Mouse (Mus musculus): ENCODE data around the gene Emg1. TPM values are rescaled to one million over a fixed set of nuclear protein-coding genes. Genes with fewer than 3 reads are reported as not detected.

Emg1 gene
- polyA plus RNA-seq, 2 experiments: 103 to 147 TPM

- ATAC-seq (ENCODE audit: insufficient read depth): no peak
- peaks cover 4% of the 10 kb centered on the region for H3K36me3 ChIP-seq (replicated peaks; ENCODE audit: control insufficient read depth, insufficient read depth, low read depth)
- 84% methylated on average over 10 of the region's 10 CpGs for WGBS (ENCODE audit: insufficient replicate concordance)
- no peaks in the 10 kb centered on the region for H3K9me3 ChIP-seq (ENCODE audit: control insufficient read depth, low read length)
- H3K4me2 ChIP-seq (ENCODE audit: low read depth): peak overlapping the region; percentile 96
- peak overlapping the region; percentile 24; the same call in 1 of the 2 replicates for H3K9ac ChIP-seq (replicated peaks)
- no peak overlapping the region for H3K27ac ChIP-seq
- peaks cover 11 to 15% of the 10 kb centered on the region in 2 experiments for H3K4me1 ChIP-seq (replicated peaks; ENCODE audit: control insufficient read depth in 2 of 2, insufficient read depth in 2 of 2, low read length in 1 of 2)
- H3K4me3 ChIP-seq (ENCODE audit: insufficient read depth in 1 of 2, low read depth in 2 of 2, low read length in 2 of 2): peak overlapping the region; percentile 5 to 61; a peak in 3 of 4 replicates
- DNase-seq (ENCODE audit: low read depth in 3 of 3, low spot score in 3 of 3): no peak
- TF ChIP-seq CTCF (IDR thresholded peaks at IDR 0.05; ENCODE audit: low read depth): no peak
- no peak for TF ChIP-seq EP300 (IDR thresholded peaks at IDR 0.05; ENCODE audit: low read depth)
- H3K27me3 ChIP-seq (ENCODE audit: control insufficient read depth, insufficient read depth, low read length): no peaks in the 10 kb centered on the region
Measured at GRCm38 (mm10) chr6:124665011-124665410, 47.0 kb downstream of the Emg1 start.

DNA sequence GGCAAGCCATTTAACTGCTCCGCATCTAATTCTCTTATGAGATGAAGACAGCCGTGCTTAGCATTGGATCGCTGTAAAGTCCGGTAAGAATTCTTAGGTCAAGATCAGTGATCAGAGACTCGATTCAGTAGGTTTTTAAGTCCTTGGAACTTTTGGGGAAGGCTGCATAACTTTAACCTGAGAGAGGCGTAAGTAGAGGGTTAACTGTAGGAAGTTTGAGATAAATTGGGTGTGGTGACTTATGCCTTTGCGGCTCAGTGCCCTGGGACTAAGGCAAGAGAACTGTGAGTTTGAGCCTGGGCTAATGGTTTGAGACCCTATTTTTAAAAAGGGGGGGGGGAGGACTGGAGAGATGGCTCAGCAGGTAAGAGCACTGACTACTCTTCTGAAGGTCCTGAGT is 47.7 kb downstream of the Emg1 start:
- Histone ChIP-seq H3K4me2 (ENCODE audit: low read depth) (peak overlapping the region; percentile 96), H3K4me1 (replicated peaks; ENCODE audit: control insufficient read depth in 2 of 2, insufficient read depth in 2 of 2, low read length in 1 of 2) (peaks cover 11 to 15% of the 10 kb centered on the region in 2 experiments), H3K4me3 (ENCODE audit: insufficient read depth in 1 of 2, low read depth in 2 of 2, low read length in 2 of 2) (peak overlapping the region; percentile 61 to 99), H3K27ac (peak overlapping the region; percentile 50), H3K9me3 (ENCODE audit: control insufficient read depth, low read length) (no peaks in the 10 kb centered on the region), H3K27me3 (ENCODE audit: control insufficient read depth, insufficient read depth, low read length) (no peaks in the 10 kb centered on the region), H3K9ac (replicated peaks) (peak overlapping the region; percentile 66), H3K36me3 (replicated peaks; ENCODE audit: control insufficient read depth, insufficient read depth, low read depth) (peaks cover 4% of the 10 kb centered on the region)
- ATAC-seq (ENCODE audit: insufficient read depth): no peak
- no peak for DNase-seq (ENCODE audit: low read depth in 3 of 3, low spot score in 3 of 3)
- no peak for TF ChIP-seq EP300 (IDR thresholded peaks at IDR 0.05; ENCODE audit: low read depth)
- TF ChIP-seq CTCF (IDR thresholded peaks at IDR 0.05; ENCODE audit: low read depth): no peak
- 36% methylated on average over 7 of the region's 7 CpGs for WGBS (ENCODE audit: insufficient replicate concordance)

DNA sequence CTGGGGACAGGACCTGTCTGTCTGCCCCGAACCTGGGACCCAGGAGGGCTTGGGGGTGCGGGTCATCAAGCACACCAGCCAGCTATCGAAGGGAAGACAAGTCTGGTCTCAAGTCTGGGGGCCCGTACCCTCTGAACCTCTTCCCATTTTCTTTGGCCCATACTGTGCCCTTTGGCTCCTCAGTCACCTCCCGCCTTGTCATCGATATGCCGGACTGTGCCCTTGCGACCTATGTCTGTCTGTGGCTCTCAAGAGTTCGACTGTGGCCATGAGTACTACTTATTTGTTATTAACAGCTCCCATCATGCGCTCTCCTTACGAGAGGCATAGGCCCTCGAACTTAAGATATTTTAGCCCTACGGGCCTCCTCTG is 48.6 kb downstream of the Emg1 start:
- H3K9me3 ChIP-seq (ENCODE audit: control insufficient read depth, low read length): no peaks in the 10 kb centered on the region
- H3K4me2 ChIP-seq (ENCODE audit: low read depth): peak overlapping the region; percentile 96
- ATAC-seq (ENCODE audit: insufficient read depth) (no peak), DNase-seq (ENCODE audit: low read depth in 3 of 3, low spot score in 3 of 3) (no peak)
- no peak for TF ChIP-seq EP300 (IDR thresholded peaks at IDR 0.05; ENCODE audit: low read depth)
- no peak for TF ChIP-seq CTCF (IDR thresholded peaks at IDR 0.05; ENCODE audit: low read depth)
- H3K27me3 ChIP-seq (ENCODE audit: control insufficient read depth, insufficient read depth, low read length): no peaks in the 10 kb centered on the region
- H3K4me1 ChIP-seq (replicated peaks; ENCODE audit: control insufficient read depth in 2 of 2, insufficient read depth in 2 of 2, low read length in 1 of 2): peaks cover 11 to 15% of the 10 kb centered on the region in 2 experiments
- whole genome bisulfite sequencing (ENCODE audit: insufficient replicate concordance): 7% methylated on average over 13 of the region's 13 CpGs
- peak overlapping the region; percentile 66 for H3K9ac ChIP-seq (replicated peaks)
- peak overlapping the region; percentile 61 to 99 for H3K4me3 ChIP-seq (ENCODE audit: insufficient read depth in 1 of 2, low read depth in 2 of 2, low read length in 2 of 2)
- H3K36me3 ChIP-seq (replicated peaks; ENCODE audit: control insufficient read depth, insufficient read depth, low read depth): peaks cover 4% of the 10 kb centered on the region
- peak overlapping the region; percentile 50 for H3K27ac ChIP-seq

- peak within 1 kb of the TSS; percentile 72 for H3K9ac ChIP-seq (replicated peaks)
- DNase-seq (ENCODE audit: low read depth in 3 of 3, low spot score in 3 of 3): peak; percentile 98
- peak within 1 kb of the TSS; percentile 61 to 99 for H3K4me3 ChIP-seq (ENCODE audit: insufficient read depth in 1 of 2, low read depth in 2 of 2, low read length in 2 of 2)
- H3K27me3 ChIP-seq (ENCODE audit: control insufficient read depth, insufficient read depth, low read length): no peaks in the 10 kb centered on the region
- H3K27ac ChIP-seq: peak within 1 kb of the TSS; percentile 74
- peaks cover 11 to 15% of the 10 kb centered on the region in 2 experiments for H3K4me1 ChIP-seq (replicated peaks; ENCODE audit: control insufficient read depth in 2 of 2, insufficient read depth in 2 of 2, low read length in 1 of 2)
- WGBS (ENCODE audit: insufficient replicate concordance): under 1% methylated on average over 78 of the region's 87 CpGs
- H3K9me3 ChIP-seq (ENCODE audit: control insufficient read depth, low read length): no peaks in the 10 kb centered on the region
- ATAC-seq (ENCODE audit: insufficient read depth): peak; percentile 96
- H3K36me3 ChIP-seq (replicated peaks; ENCODE audit: control insufficient read depth, insufficient read depth, low read depth): peaks cover 4% of the 10 kb centered on the region
- no peak for TF ChIP-seq EP300 (IDR thresholded peaks at IDR 0.05; ENCODE audit: low read depth)
- peak; percentile 84 for TF ChIP-seq CTCF (IDR thresholded peaks at IDR 0.05; ENCODE audit: low read depth)
- H3K4me2 ChIP-seq (ENCODE audit: low read depth): peak within 1 kb of the TSS; percentile 96
Measured at GRCm38 (mm10) chr6:124662477-124663423, 49.2 kb downstream of the Emg1 start, which contains the start of gene Lpcat3. Lpcat3 (plus strand) TSS chr6:124663027.

- Histone ChIP-seq H3K9me3 (ENCODE audit: control insufficient read depth, low read length) (no peaks in the 10 kb centered on the region), H3K4me2 (ENCODE audit: low read depth) (peak overlapping the region; percentile 80), H3K4me1 (replicated peaks; ENCODE audit: control insufficient read depth in 2 of 2, insufficient read depth in 2 of 2, low read length in 1 of 2) (peaks cover 11 to 15% of the 10 kb centered on the region in 2 experiments), H3K27ac (peak overlapping the region; percentile 74), H3K27me3 (ENCODE audit: control insufficient read depth, insufficient read depth, low read length) (no peaks in the 10 kb centered on the region), H3K9ac (replicated peaks) (peak overlapping the region; percentile 72), H3K36me3 (replicated peaks; ENCODE audit: control insufficient read depth, insufficient read depth, low read depth) (peaks cover 4% of the 10 kb centered on the region), H3K4me3 (ENCODE audit: insufficient read depth in 1 of 2, low read depth in 2 of 2, low read length in 2 of 2) (peak overlapping the region; percentile 61 to 71)
- TF ChIP-seq CTCF (IDR thresholded peaks at IDR 0.05; ENCODE audit: low read depth) (no peak), EP300 (IDR thresholded peaks at IDR 0.05; ENCODE audit: low read depth) (no peak)
- WGBS (ENCODE audit: insufficient replicate concordance): 28% methylated on average over 6 of the region's 6 CpGs
- ATAC-seq (ENCODE audit: insufficient read depth) (no peak), DNase-seq (ENCODE audit: low read depth in 3 of 3, low spot score in 3 of 3) (no peak)
Measured at GRCm38 (mm10) chr6:124661995-124662394, 50.0 kb downstream of the Emg1 start.

Data from liver, embryonic 14.5 days (tissue).